Mouse (Mus musculus) hindbrain, embryonic 16.5 days (tissue): Measurements from ENCODE around the gene Rheb. TPM values are rescaled to one million over a fixed set of nuclear protein-coding genes. Genes with fewer than 3 reads are reported as not detected.

Experiments used
- polyA plus RNA-seq: library from polyadenylated mRNA; unstranded; fragments of >200 nt; fragmentation: Nextera tagmentation; extraction: Ambion mirVana; gene quantifications from 2 replicates; pipeline ENCODE4 v1.2.1, GENCODE M21; 2015

Gene Rheb
- polyA plus RNA-seq, 1 experiment from 2014 or later = 275 TPM

Other genes with a start within 250 kb of the Rheb start
- gene Smarcd3, start 218.2 kb downstream of the Rheb start, polyA plus RNA-seq = 128 and 133 TPM in 2 replicates
- 48.8 and 49.5 TPM in 2 replicates for gene Nub1, start 157.1 kb downstream of the Rheb start, polyA plus RNA-seq
- gene Wdr86, start 111.9 kb downstream of the Rheb start, polyA plus RNA-seq = 8.0 and 10.7 TPM in 2 replicates
- gene Crygn, start 84.6 kb downstream of the Rheb start, polyA plus RNA-seq = 1.3 and 1.6 TPM in 2 replicates